Mouse (Mus musculus): ENCODE data around the gene Zfyve28. TPM values are rescaled to one million over a fixed set of nuclear protein-coding genes. Genes with fewer than 3 reads are reported as not detected.

The Zfyve28 gene
- total and polyA plus RNA-seq, 2 experiments, result 0.15 TPM; not detected in 1

- 33% methylated on average over 3 of the region's 3 CpGs for WGBS
- Histone ChIP-seq H3K27me3 (ENCODE audit: control insufficient read depth, insufficient read depth, low read length) (no peaks in the 10 kb centered on the region), H3K4me3 (ENCODE audit: insufficient read depth, low read depth, low read length) (no peak overlapping the region), H3K4me1 (ENCODE audit: control insufficient read depth, insufficient read depth, low read length) (0 out of 2 replicates have a peak, but pooled peaks cover 3% of the 10 kb centered on the region), H3K36me3 (ENCODE audit: control insufficient read depth, insufficient read depth, low read length) (no peaks in the 10 kb centered on the region), H3K79me2 (ENCODE audit: control insufficient read depth, insufficient read depth, low read length) (no peaks in the 10 kb centered on the region), H3K27ac (replicated peaks; ENCODE audit: insufficient read depth, low read depth, low read length) (no peak overlapping the region), H3K9ac (ENCODE audit: low read depth, low read length) (no peak overlapping the region)
- TF ChIP-seq POLR2A (IDR thresholded peaks at IDR 0.05; ENCODE audit: extremely low read depth, insufficient read depth, low read length) (no peak), CTCF (IDR thresholded peaks at IDR 0.05; ENCODE audit: low read depth, low read length) (no peak)
- DNase-seq (ENCODE audit: extremely low read depth, low read depth, low spot score), result peak; percentile 22
Measured at GRCm38 (mm10) chr5:34309016-34309415, 20.8 kb upstream of the Zfyve28 start.

GRCm38 (mm10) chr5:34302377-34302776, 14.1 kb upstream of the Zfyve28 start:
- Histone ChIP-seq H3K4me3 (ENCODE audit: insufficient read depth, low read depth, low read length) (no peak overlapping the region), H3K36me3 (ENCODE audit: control insufficient read depth, insufficient read depth, low read length) (no peaks in the 10 kb centered on the region), H3K79me2 (ENCODE audit: control insufficient read depth, insufficient read depth, low read length) (no peaks in the 10 kb centered on the region), H3K9ac (ENCODE audit: low read depth, low read length) (no peak overlapping the region), H3K27me3 (ENCODE audit: control insufficient read depth, insufficient read depth, low read length) (no peaks in the 10 kb centered on the region), H3K27ac (replicated peaks; ENCODE audit: insufficient read depth, low read depth, low read length) (no peak overlapping the region), H3K4me1 (ENCODE audit: control insufficient read depth, insufficient read depth, low read length) (no peaks in the 10 kb centered on the region; the same call in 1 of the 2 replicates)
- TF ChIP-seq CTCF (IDR thresholded peaks at IDR 0.05; ENCODE audit: low read depth, low read length) (no peak), POLR2A (IDR thresholded peaks at IDR 0.05; ENCODE audit: extremely low read depth, insufficient read depth, low read length) (no peak)
- DNase-seq (ENCODE audit: extremely low read depth, low read depth, low spot score), result no peak
- WGBS, result 79% methylated on average over 7 of the region's 7 CpGs

- H3K27me3 ChIP-seq (ENCODE audit: control insufficient read depth, insufficient read depth, low read length), result no peaks in the 10 kb centered on the region
Measured at GRCm38 (mm10) chr5:34298937-34299535, 10.8 kb upstream of the Zfyve28 start.

GRCm38 (mm10) chr5:34298061-34298460, 9.8 kb upstream of the Zfyve28 start:
- no peak overlapping the region for H3K27ac ChIP-seq (replicated peaks; ENCODE audit: insufficient read depth, low read depth, low read length)
- H3K79me2 ChIP-seq (ENCODE audit: control insufficient read depth, insufficient read depth, low read length), result no peaks in the 10 kb centered on the region
- no peaks in the 10 kb centered on the region for H3K27me3 ChIP-seq (ENCODE audit: control insufficient read depth, insufficient read depth, low read length)
- DNase-seq (ENCODE audit: extremely low read depth, low read depth, low spot score), result no peak
- no peaks in the 10 kb centered on the region for H3K36me3 ChIP-seq (ENCODE audit: control insufficient read depth, insufficient read depth, low read length)
- WGBS, result 75% methylated on average over 4 of the region's 4 CpGs
- no peak overlapping the region for H3K9ac ChIP-seq (ENCODE audit: low read depth, low read length)
- TF ChIP-seq CTCF (IDR thresholded peaks at IDR 0.05; ENCODE audit: low read depth, low read length), result no peak
- TF ChIP-seq POLR2A (IDR thresholded peaks at IDR 0.05; ENCODE audit: extremely low read depth, insufficient read depth, low read length), result no peak
- H3K4me3 ChIP-seq (ENCODE audit: insufficient read depth, low read depth, low read length), result no peak overlapping the region
- peaks cover 11% of the 10 kb centered on the region; the same call in 1 of the 2 replicates for H3K4me1 ChIP-seq (ENCODE audit: control insufficient read depth, insufficient read depth, low read length)

More at GRCm38 (mm10) chr5:34298937-34299535, 10.8 kb upstream of the Zfyve28 start:
- no peak overlapping the region for H3K9ac ChIP-seq (ENCODE audit: low read depth, low read length)
- TF ChIP-seq CTCF (IDR thresholded peaks at IDR 0.05; ENCODE audit: low read depth, low read length) (no peak), POLR2A (IDR thresholded peaks at IDR 0.05; ENCODE audit: extremely low read depth, insufficient read depth, low read length) (no peak)
- peak; percentile 70 for DNase-seq (ENCODE audit: extremely low read depth, low read depth, low spot score)
- H3K27ac ChIP-seq (replicated peaks; ENCODE audit: insufficient read depth, low read depth, low read length), result no peak overlapping the region
- no peaks in the 10 kb centered on the region for H3K36me3 ChIP-seq (ENCODE audit: control insufficient read depth, insufficient read depth, low read length)
- 55% methylated on average over 10 of the region's 10 CpGs for WGBS
- peaks cover 11% of the 10 kb centered on the region; the same call in 1 of the 2 replicates for H3K4me1 ChIP-seq (ENCODE audit: control insufficient read depth, insufficient read depth, low read length)
- no peak overlapping the region for H3K4me3 ChIP-seq (ENCODE audit: insufficient read depth, low read depth, low read length)
- H3K79me2 ChIP-seq (ENCODE audit: control insufficient read depth, insufficient read depth, low read length), result no peaks in the 10 kb centered on the region

- Histone ChIP-seq H3K9ac (ENCODE audit: low read depth, low read length) (no peak overlapping the region), H3K36me3 (ENCODE audit: control insufficient read depth, insufficient read depth, low read length) (no peaks in the 10 kb centered on the region), H3K27me3 (ENCODE audit: control insufficient read depth, insufficient read depth, low read length) (no peaks in the 10 kb centered on the region), H3K79me2 (ENCODE audit: control insufficient read depth, insufficient read depth, low read length) (no peaks in the 10 kb centered on the region), H3K4me1 (ENCODE audit: control insufficient read depth, insufficient read depth, low read length) (peaks cover 11% of the 10 kb centered on the region; the same call in 1 of the 2 replicates), H3K4me3 (ENCODE audit: insufficient read depth, low read depth, low read length) (no peak overlapping the region), H3K27ac (replicated peaks; ENCODE audit: insufficient read depth, low read depth, low read length) (peak overlapping the region; percentile 14; the same call in 1 of the 2 replicates)
- TF ChIP-seq POLR2A (IDR thresholded peaks at IDR 0.05; ENCODE audit: extremely low read depth, insufficient read depth, low read length) (no peak), CTCF (IDR thresholded peaks at IDR 0.05; ENCODE audit: low read depth, low read length) (no peak)
- peak; percentile 57 for DNase-seq (ENCODE audit: extremely low read depth, low read depth, low spot score)
- WGBS, result 73% methylated on average over 2 of the region's 2 CpGs
Measured at GRCm38 (mm10) chr5:34295141-34295540, 6.9 kb upstream of the Zfyve28 start.

- no peaks in the 10 kb centered on the region for H3K36me3 ChIP-seq (ENCODE audit: control insufficient read depth, insufficient read depth, low read length)
- TF ChIP-seq POLR2A (IDR thresholded peaks at IDR 0.05; ENCODE audit: extremely low read depth, insufficient read depth, low read length) (no peak), CTCF (IDR thresholded peaks at IDR 0.05; ENCODE audit: low read depth, low read length) (no peak)
- peak; percentile 78 for DNase-seq (ENCODE audit: extremely low read depth, low read depth, low spot score)
- no peak overlapping the region for H3K9ac ChIP-seq (ENCODE audit: low read depth, low read length)
- H3K4me3 ChIP-seq (ENCODE audit: insufficient read depth, low read depth, low read length), result no peak overlapping the region
- H3K27me3 ChIP-seq (ENCODE audit: control insufficient read depth, insufficient read depth, low read length), result no peaks in the 10 kb centered on the region
- H3K27ac ChIP-seq (replicated peaks; ENCODE audit: insufficient read depth, low read depth, low read length), result peak overlapping the region; percentile 14; the same call in 1 of the 2 replicates
- 24% methylated on average over 2 of the region's 2 CpGs for WGBS
- H3K79me2 ChIP-seq (ENCODE audit: control insufficient read depth, insufficient read depth, low read length), result no peaks in the 10 kb centered on the region
- peaks cover 11% of the 10 kb centered on the region; the same call in 1 of the 2 replicates for H3K4me1 ChIP-seq (ENCODE audit: control insufficient read depth, insufficient read depth, low read length)
Measured at GRCm38 (mm10) chr5:34294696-34295095, 6.4 kb upstream of the Zfyve28 start.
